Mouse (Mus musculus) hindbrain, embryonic 15.5 days (tissue): ENCODE results near the gene Lsm8. TPM values are rescaled to one million over a fixed set of nuclear protein-coding genes. Genes with fewer than 3 reads are reported as not detected.

Source experiments
- ATAC-seq: fragments of 200-750 bp; cut with Nextera tagmentation; 2 replicates; pipeline ENCODE4 v1.8.0; 2017; ENCODE audit warnings: low read depth, moderate number of reproducible peaks, moderate TSS enrichment; ENCODE audit not compliant: low FRiP score
- H3K27ac ChIP-seq: fragments of 300-500 bp; sonication (generic); replicated peaks from 2 replicates; pipeline ENCODE4 v1.5.1; 2015; ENCODE audit warnings: mild to moderate bottlenecking, inconsistent platforms
- H3K27me3 ChIP-seq: fragments of 300-500 bp; sonication (generic); 2 replicates; pipeline ENCODE4 v1.6.1; 2015; ENCODE audit warnings: control low read depth, inconsistent platforms
- H3K36me3 ChIP-seq: fragments of 300-500 bp; sonication (generic); 2 replicates; pipeline ENCODE4 v1.6.1; 2015; ENCODE audit warnings: control low read depth, inconsistent platforms
- H3K4me1 ChIP-seq: fragments of 300-500 bp; sonication (generic); replicated peaks from 2 replicates; pipeline ENCODE4 v1.6.1; 2015; ENCODE audit warnings: control low read depth, inconsistent platforms
- H3K4me2 ChIP-seq: fragments of 300-500 bp; sonication (generic); 2 replicates; pipeline ENCODE4 v1.6.1; 2015; ENCODE audit warnings: moderate library complexity, mild to moderate bottlenecking, inconsistent platforms
- H3K4me3 ChIP-seq: fragments of 300-500 bp; sonication (generic); 2 replicates; pipeline ENCODE4 v1.5.1; 2015; ENCODE audit warnings: mild to moderate bottlenecking, inconsistent platforms
- H3K9ac ChIP-seq: fragments of 300-500 bp; sonication (generic); 2 replicates; pipeline ENCODE4 v1.6.1; 2015; ENCODE audit warnings: inconsistent platforms
- H3K9me3 ChIP-seq: fragments of 300-500 bp; sonication (generic); 2 replicates; pipeline ENCODE4 v1.6.1; 2016; ENCODE audit warnings: control low read depth, inconsistent platforms
- WGBS: fragments of 180-500 bp; shearing (Covaris S2); methylation state at CpG from one replicate; pipeline ENCODE4 v1.1.7; 2015; 5-methylcytosine and 5-hydroxymethylcytosine counted together
- polyA plus RNA-seq: library from polyadenylated mRNA; unstranded; fragments of >200 nt; fragmentation: Nextera tagmentation; extraction: Ambion mirVana; gene quantifications from 2 replicates; pipeline ENCODE4 v1.2.1, GENCODE M21; 2015

Gene Lsm8
- polyA plus RNA-seq, 1 experiment from 2014 or later, result 91.8 TPM

- peaks cover 34% of the 10 kb centered on the region for H3K36me3 ChIP-seq
- ATAC-seq, result no peak
- no peak overlapping the region for H3K9ac ChIP-seq
Measured at GRCm38 (mm10) chr6:18856487-18857078, 8.2 kb downstream of the Lsm8 start.

GRCm38 (mm10) chr6:18866018-18866417, 17.6 kb downstream of the Lsm8 start, which contains the start of gene Ankrd7:
Gene Ankrd7, plus strand, starts transcription at chr6:18866318.
- H3K27ac ChIP-seq, result no peak within 1 kb of the TSS
- H3K4me2 ChIP-seq, result no peak within 1 kb of the TSS
- WGBS, result 93% methylated on average over 8 of the region's 8 CpGs
- no peaks in the 10 kb centered on the region for H3K9me3 ChIP-seq
- H3K9ac ChIP-seq, result no peak within 1 kb of the TSS
- H3K4me3 ChIP-seq, result no peak within 1 kb of the TSS
- H3K36me3 ChIP-seq, result no peaks in the 10 kb centered on the region
- ATAC-seq, result no peak
- no peaks in the 10 kb centered on the region for H3K4me1 ChIP-seq
- no peaks in the 10 kb centered on the region for H3K27me3 ChIP-seq

More at GRCm38 (mm10) chr6:18856487-18857078, 8.2 kb downstream of the Lsm8 start:
- Histone ChIP-seq H3K27ac (no peak overlapping the region), H3K27me3 (no peaks in the 10 kb centered on the region), H3K4me1 (no peaks in the 10 kb centered on the region), H3K9me3 (no peaks in the 10 kb centered on the region), H3K4me3 (no peak overlapping the region), H3K4me2 (no peak overlapping the region)
- 98% methylated on average over 3 of the region's 3 CpGs for WGBS

GRCm38 (mm10) chr6:18889030-18889429, 40.7 kb downstream of the Lsm8 start:
- no peaks in the 10 kb centered on the region for H3K9me3 ChIP-seq
- H3K4me1 ChIP-seq, result no peaks in the 10 kb centered on the region
- no peak overlapping the region for H3K4me2 ChIP-seq
- H3K9ac ChIP-seq, result no peak overlapping the region
- no peaks in the 10 kb centered on the region for H3K36me3 ChIP-seq
- H3K27me3 ChIP-seq, result no peaks in the 10 kb centered on the region
- WGBS, result 71% methylated on average over 2 of the region's 2 CpGs
- no peak overlapping the region for H3K27ac ChIP-seq
- ATAC-seq, result no peak
- no peak overlapping the region for H3K4me3 ChIP-seq

- Histone ChIP-seq H3K4me3 (no peak overlapping the region), H3K4me2 (no peak overlapping the region), H3K9ac (no peak overlapping the region), H3K27me3 (no peaks in the 10 kb centered on the region), H3K9me3 (no peaks in the 10 kb centered on the region), H3K36me3 (no peaks in the 10 kb centered on the region), H3K4me1 (no peaks in the 10 kb centered on the region), H3K27ac (no peak overlapping the region)
- ATAC-seq, result no peak
Measured at GRCm38 (mm10) chr6:18894142-18894541, 45.8 kb downstream of the Lsm8 start.

Other genes starting within 250 kb of the Lsm8 start
- gene Ankrd7, start 17.7 kb downstream of the Lsm8 start, polyA plus RNA-seq, result 0.13 TPM in 1 of 2 replicates, not detected in the other